Mouse (Mus musculus): ENCODE results near the gene Mea1.

Gene Mea1

DNA sequence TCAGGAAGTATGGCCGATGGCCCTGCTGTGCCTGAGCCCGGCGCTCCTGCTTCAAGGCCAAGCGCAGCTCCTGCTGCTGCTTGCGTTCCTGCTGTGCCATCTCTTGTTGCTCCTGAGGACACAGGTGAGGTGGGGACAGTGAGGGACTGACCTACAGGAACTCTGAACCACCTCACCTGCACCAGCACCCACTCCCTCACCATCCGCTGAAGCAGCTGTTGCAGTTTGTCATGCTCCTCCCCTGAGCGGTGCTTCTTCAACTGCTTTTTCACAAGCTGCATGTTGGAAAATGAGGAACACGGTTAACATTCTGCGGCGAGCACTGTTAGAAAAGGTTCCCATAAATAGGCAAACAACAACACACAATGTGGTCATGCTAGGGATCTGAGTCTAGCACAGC is 8.7 kb upstream of the Mea1 start:
- no peak for DNase-seq (ENCODE audit: low read depth, low spot score)

DNA sequence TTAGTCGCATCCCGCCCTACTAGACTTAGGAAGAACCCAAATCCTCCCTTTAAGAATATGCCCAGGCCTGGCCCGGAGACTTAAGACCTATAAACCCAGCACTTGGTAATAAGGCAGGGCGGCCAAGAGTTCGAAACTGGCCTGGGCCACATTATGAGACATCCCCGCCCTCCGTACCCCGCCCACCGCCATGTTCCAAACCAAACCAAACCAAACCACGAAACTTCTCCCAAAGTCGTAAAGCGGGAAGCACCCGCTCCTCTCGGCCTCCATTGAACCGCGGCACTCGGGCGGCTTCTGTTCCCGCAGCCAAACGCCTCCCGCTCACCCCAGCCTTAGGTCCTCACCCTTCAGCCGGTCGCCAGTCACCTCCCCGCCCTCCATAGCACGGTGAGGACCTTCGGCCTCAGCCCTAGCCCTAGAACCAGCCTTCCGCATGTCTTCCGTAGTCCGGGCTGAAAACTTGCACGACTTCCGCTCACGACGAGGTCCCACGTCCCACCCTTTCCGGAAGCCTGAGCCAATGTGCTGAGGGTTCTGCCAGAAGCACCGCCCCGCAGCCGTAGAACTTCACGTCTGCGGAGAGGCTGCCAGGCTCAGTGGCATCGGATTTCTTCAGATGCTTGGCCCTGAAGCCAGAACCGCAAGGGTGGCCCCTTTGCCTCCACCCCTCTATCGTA is 4.6 kb upstream of the Mea1 start, which contains the start of gene Rrp36:
TSS of gene Rrp36 (minus strand) at position 503 of the 680 bp plus-strand sequence.
- peak; percentile 97 for DNase-seq (ENCODE audit: low read depth, low spot score)

DNA sequence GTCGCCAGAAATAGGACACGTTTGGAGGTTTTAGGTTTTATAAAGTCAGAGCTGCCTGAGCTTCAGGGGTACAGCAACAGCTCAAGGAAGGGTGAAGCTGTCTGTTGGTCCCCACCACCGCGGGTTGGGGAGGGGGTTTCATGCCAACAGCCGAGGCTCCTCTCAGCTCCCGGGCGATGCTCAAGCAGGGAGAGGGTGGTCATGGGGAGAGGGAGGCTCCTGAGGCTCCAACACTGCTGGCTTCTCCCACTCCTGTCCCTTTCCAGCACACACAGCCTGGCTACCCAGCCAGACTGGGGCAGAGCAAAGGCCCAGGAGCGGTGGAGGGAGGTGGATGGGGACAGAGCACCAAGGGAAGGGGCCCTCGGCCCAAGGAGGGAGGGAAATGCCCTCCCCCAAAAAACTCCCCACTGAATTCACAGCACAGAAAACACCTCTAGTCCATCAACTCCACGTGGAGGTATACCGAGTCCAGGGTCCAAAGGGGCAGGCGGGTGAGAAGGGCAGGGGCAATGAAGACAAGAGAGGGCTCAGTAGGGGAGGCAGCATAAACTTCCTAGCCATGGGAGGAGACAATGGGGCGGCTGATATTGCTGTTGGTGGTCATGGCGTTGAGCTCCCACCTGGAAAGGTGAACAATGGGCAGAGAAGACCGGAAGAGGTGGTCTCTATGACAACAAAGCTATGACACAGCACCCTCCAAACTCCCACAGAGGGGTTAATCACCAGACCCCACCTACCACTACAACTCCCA is 3.9 kb upstream of the Mea1 start:
- no peak for DNase-seq (ENCODE audit: low read depth, low spot score)

DNA sequence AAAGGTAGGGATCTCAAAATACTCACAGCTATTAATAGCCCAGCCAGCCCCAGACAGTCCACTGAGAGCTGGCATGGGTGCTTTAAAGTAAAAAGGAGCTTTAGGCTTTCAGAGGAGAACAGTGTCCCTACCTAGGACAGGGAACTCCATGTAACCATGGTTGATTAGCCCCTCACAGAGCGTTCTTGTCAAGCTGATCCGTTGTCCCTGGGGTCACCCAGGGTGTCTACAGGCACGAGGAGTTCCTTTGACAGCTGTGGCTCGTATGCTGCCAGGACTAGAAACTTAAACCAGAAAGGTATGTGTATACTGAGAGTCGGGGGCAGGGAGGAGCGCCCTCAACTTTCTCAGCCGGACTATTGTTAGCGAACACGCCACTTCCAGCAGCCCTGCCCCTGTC is 318 bp downstream of the Mea1 start:
- DNase-seq (ENCODE audit: low read depth, low spot score), result no peak

DNA sequence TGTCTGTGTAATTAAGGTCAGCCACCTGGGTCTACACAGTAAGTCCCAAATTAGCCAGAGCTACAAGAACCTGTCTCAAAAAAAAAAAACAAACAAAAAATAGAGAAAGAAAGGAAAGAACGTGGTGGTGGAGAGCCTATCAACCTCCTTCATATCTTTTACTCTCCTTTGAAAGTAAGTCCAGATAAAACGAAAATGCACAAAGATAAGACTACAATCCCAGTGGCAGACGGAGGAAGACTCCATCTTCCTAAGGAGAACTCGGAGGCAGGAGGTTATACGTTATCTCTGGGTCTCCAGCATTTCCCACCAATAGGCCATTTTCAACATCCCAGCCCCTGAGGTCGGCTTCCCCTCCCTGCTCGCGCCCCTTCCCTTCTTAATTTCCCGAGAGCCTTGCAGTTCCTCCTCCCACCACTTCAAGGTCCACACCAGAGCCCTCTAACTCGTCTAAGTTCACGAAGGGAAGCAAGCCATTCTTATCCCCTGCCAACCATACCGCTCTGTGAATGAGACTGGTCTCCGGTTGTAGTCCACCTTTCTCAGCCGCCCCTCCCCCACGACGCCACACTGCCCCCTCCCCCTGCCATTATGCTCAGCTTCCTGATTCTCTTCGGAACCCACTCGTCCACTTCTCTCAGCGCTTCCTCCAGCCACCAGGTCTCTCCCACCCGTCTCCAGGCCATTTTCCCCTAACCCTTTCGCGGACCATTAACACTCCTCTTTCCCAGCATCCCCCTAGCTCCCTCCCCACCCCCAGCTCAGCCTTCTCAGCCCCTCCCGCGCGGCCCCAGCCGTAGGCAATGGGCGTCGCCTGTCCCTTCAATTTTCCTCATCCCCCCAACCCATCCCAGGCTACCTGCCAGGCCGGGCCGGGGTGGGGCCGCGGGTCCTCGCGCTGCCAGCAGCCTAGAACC is 1.5 kb downstream of the Mea1 start:
- DNase-seq (ENCODE audit: low read depth, low spot score), result peak; percentile 39

DNA sequence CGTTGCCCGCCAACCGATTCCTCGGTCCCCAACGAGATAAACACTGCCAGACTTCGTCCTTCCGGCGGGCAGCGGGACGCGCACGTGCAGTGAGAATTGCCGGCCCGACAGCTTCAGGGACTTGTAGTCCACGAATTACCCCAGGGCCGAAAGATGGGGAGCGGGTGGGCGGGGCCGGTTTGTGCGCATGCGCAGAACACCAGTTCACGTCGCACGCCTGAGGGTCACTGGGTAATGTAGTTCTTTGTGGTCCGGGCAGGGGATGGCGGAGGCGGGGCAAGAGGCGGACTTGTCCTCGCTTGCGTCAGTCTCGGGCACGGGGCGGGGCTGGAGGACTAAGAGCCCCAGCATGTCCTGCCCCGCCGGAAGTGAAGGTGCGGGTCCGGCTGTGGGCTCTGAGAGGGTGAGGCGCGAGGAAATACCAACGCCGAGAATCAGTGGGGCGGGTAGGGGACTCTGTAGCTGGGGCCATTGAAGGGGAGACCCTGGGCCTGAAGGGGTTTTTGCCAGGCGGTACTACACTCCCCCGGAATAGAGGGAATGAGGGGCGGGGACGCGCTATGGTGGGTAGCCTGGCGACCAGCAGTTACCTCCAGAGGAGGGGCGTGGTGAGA is 2.3 kb downstream of the Mea1 start, which contains the start of gene Klhdc3:
TSS of gene Klhdc3 (minus strand) at position 155 of the 614 bp plus-strand sequence.
- peak; percentile 100 for DNase-seq (ENCODE audit: low read depth, low spot score)

DNA sequence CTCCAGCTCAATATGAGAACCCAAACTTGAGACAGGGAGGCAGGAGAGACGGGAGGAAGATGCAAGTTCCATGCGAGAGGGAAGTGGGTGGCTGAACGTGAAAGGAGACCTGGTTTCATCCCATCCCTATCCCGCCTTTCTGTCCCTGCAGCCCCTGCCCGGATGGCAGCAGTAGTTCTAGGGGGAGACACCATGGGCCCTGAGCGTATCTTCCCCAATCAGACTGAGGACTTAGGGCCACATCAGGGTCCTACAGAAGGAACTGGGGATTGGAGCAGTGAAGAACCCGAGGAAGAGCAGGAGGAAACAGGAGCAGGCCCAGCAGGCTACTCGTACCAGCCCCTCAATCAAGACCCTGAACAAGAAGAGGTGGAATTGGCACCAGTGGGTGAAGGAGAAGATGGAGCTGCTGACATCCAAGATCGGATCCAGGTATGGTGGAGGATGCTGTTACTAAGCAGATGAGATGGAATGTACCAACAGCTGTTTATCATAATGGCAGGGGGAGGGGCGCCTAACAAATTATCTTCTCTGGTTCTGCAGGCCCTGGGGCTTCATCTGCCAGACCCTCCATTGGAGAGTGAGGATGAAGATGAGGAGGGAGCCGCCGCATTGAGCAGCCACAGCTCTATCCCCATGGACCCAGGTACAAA is 3.0 kb downstream of the Mea1 start:
- DNase-seq (ENCODE audit: low read depth, low spot score), result no peak

DNA sequence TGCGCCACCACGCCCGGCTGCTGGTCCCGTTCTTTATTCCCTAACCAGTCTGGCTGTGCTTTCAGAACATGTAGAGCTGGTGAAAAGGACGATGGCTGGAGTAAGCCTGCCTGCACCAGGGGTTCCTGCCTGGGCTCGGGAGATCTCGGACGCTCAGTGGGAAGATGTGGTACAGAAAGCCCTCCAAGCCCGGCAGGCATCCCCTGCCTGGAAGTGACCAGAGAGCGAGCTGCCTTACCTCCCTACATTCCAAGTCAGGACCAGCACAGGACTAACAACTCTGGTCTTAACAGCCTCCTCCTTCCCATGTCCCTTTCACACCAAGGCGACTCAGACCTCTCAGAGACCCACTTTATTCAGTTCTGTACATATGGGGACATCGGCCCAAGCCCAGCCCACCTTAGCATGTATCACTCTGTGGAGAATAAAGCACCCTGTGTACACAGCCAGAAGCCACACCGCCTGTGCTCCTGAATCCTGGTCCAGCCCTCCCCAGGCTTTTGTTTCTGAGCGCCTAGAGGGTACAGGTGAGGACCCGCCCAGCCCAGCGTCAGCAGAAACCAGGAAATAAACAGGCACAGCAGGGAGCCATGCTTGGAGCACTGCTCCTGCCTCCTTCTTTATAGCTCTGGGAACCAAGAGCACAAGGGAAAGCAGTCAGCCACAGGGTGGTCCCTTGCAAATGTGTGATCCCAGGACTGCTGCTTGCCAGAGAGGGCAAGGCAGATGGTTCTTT is 4.2 kb downstream of the Mea1 start:
- DNase-seq (ENCODE audit: low read depth, low spot score), result no peak

DNA sequence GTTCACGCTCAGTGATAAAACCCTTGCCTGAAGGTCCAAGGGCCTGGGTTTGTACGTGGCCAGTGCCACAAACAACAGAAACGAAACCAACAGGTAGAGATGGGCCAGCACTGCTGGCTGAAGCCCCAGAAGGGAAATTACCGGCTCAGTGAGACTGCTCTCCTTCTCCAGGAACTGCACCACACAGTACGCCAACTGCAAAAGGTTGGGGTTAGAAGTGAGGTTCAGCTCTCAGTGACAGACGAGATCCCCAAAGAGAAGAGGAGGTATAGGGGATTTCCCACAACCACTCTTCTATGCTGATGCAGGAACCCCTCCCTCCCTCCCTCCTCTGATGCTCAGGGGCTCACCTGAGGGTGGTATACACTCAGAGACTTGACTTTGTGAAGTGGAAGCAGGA is 7.3 kb downstream of the Mea1 start:
- no peak for DNase-seq (ENCODE audit: low read depth, low spot score)

DNA sequence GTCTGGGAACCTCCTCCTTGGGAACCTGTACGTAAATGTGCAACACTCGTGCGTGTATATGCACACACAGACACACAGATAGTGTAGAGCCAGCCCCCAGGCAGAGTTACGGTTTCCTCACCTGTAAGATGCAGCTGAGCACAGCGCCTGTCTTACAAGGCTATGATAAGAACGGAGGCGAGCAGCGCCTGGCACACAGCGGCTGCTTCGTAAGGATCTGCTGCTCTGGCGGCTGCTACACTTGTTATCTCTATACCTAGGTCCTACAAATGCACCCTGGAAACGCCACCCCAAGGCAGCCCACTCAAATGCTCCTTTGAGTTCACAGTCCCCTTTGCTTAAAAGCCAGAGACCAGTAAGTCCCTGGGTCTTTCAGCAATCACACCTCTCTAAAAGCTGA is 12.1 kb downstream of the Mea1 start:
- DNase-seq (ENCODE audit: low read depth, low spot score), result peak; percentile 23

DNA sequence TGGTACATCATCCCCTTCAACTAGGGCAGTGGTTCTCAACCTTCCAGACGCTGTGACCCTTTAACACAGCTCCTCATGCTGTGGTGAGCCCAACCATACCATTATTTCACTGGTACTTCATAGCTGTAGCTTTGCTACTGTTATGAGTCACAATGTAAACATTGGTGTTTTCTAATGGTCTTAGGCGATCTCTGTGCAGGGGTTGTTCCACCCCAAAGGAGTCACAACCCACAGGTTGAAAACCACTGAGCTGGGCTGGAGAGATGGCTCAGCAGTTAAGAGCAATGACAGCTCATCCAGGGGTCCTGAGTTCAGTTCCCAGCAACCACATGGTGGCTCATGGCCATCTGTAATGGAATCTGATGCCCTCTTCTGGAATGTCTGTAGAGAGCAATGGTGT is 12.8 kb downstream of the Mea1 start:
- no peak for DNase-seq (ENCODE audit: low read depth, low spot score)

DNA sequence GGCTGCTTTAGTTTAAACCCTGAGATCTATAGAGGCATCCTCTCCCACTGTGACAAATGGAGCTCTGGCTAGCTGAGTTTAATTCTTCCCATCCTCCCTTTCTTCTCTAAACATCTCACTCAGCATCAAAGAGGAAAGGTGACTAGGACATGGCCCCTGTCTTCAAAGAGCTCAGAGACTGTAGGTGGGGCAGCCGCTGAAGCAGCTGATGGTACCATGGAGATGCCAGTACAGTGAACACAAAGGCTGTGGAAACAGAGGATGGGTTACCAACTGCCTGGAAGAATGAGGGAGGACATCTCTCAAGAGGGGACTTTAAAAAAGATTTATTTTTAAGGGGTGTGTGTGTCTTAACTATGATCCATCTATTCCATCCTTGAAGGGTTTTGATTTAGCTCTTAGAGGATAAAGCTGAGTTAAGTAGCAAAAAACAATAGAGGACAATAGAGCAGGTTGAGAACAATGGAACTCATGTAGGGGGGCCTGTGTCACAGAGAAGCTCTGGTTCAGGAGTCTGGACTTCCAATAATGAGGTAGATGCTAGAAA is 16.0 kb downstream of the Mea1 start:
- DNase-seq (ENCODE audit: low read depth, low spot score), result peak; percentile 24

DNA sequence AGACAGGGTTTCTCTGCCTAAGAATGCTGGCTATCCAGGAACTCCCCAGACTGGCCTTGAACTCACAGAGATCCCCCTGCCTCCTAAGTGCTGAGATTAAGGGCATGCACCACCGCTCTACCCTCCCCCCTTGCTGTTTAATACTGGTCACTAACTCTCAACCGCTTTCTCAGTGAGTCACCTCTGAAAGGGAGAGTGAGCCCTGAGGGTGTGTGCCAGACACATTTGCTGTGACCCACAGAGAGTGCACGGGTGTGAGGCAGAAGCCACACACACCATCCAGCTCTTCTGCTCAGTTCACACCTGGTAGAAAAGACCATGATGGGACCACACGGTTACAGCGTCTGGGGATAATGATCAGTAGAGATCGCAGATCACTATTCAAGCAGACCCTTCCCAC is 19.9 kb downstream of the Mea1 start:
- DNase-seq (ENCODE audit: low read depth, low spot score), result no peak

DNA sequence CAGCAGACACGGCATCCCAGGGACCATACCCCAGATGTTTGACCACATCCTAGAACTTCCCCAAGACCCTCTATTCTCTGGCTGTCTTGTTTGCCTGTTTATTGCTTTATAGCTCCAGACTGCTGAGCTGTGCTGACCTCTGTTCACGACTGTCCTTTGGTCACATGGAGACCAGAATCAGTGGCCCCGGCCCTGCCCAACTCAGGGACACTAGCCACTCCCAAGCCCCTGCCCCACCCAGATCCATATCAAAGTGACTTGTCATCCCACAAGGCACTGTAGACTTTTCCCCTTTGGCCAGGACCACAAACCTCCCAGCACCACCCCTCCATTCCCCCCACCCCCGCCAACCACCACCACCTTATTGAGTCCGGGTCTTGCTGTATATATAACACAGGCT is 20.7 kb downstream of the Mea1 start:
- DNase-seq (ENCODE audit: low read depth, low spot score), result no peak

DNA sequence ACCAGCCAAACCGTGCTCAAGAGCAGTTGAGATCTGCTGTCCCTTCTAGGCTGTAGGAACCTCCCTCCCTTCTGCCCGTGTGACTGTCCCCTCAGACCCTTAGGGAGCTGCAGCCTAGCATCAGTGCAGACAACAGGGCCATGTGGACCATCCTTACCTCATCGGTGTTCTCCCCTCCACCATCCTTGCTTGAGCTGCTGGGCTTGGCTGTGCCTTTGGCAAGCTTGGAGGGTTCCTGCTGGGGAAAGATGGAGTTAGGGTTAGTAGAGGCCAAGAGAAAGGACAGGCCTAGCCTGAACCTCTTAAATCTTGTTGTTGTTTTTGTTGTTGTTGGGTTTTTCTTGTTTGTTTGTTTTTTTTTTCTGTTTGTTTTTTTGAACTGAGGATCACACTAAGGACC is 21.3 kb downstream of the Mea1 start:
- DNase-seq (ENCODE audit: low read depth, low spot score), result peak; percentile 69

DNA sequence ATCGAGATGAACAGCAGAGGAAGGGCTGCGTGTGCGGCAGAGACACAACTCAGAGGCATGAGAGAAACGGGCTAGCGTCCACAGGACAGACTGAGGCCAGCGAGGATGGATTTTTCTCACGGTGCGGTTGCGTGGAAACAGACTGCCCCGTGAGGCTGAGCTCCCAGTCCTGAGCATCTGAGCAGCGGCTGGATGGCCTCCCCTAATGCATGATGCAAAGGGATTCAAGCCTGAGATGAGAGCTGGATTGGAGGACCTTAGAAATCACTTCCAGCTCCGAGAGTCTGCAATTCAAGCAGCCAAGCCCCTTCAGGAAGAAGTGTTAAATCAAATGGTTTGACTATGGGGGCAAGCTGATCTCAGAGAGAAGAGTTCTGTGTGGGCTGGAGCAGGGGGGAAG is 22.9 kb downstream of the Mea1 start:
- peak; percentile 48 for DNase-seq (ENCODE audit: low read depth, low spot score)

DNA sequence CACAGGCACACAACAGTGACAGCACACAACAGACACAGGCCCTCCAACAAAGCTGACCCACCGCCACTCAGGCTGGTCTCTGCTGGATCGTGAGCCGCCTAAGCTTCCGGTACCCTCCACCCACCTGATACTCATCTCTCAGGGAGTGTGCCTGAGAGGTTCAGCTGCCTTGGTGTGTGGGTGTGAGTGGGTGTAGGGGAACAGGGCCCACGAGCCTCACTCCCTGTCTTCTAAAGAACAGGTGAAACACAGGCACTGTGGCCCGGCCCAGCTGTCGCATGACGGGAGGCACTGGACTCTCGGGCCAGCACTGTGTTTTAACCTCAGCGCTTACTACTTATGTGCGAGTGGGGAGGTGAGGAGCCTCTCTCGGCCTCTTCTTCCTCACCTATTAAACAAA is 23.5 kb downstream of the Mea1 start:
- peak; percentile 32 for DNase-seq (ENCODE audit: low read depth, low spot score)

DNA sequence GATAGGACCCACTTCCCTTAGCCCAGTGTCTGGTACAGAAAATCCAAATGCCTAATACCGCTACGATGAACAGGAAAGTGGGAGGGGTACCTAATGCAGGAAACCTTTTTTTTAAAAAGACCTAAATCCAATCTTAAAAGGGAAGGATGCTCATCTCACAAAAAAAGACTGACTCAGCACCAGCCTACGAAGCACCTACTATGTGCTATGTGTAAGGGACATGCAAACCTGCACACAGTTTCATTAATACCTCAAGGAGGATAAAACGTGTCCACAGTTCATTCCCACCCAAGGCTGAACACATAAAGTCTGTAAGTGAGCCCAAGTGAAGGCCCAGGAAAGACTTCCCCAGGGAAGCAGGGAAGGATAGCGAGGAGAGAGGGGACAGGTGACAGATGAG is 23.9 kb downstream of the Mea1 start:
- DNase-seq (ENCODE audit: low read depth, low spot score), result no peak

DNA sequence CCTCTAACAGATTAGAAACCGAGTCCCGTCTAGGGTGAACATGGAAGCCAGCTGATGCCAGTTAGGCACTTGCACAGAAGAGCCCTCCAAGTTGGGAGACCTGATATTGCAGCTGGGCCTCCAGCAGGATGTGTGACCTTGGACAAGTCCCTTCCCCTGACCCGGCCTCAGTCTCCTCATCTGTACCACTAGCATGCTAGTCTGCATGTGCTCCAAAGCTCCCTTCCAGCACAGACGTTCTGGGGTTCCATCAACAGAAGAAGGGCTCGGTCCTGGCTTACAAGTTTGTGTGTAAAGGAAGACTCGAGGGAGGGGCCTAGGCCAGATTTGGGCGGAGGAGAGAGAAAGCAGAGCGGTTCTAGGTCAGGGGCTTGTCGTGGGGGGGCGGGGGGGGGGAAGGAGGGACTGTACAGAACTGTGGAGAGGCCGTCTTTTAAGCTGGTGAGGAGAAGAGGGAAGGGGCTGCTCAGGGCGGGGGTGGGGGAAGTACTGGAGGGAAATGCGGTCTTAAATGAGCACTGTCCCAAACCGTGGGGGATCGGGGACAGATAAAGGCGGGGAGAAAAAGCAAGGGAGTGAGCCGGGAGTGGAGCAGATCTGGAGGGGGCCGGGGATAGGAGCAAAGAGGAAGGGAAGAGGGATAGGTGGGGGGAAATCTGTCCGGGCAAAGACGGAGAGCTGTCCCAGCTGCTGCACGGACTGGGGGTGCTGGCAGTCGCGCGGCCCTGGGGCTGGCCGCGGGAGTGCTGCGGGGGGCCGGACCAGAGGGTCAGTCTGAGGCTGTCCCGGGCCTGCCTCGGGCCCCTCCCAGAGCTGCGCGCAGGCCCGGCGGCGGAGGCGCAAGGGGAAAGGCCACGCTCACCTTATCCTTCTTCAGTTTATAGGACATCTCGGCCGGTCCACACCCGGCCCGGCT is 25.6 kb downstream of the Mea1 start:
- peak; percentile 28 for DNase-seq (ENCODE audit: low read depth, low spot score)
